Mouse (Mus musculus) mesoderm, embryonic 11.5 days (tissue): ENCODE measurements around the gene B3gnt9.
"Not testable (repeated sequence)": the region's sequence is repeated elsewhere in the genome, so short reads cannot be mapped to it uniquely, and the experiment has no call there.

Experiments used
- DNase-seq: peaks from one replicate; pipeline ENCODE4 v3.0.0-alpha.2; 2012; ENCODE audit warnings: low read depth, low spot score

The B3gnt9 gene

DNA sequence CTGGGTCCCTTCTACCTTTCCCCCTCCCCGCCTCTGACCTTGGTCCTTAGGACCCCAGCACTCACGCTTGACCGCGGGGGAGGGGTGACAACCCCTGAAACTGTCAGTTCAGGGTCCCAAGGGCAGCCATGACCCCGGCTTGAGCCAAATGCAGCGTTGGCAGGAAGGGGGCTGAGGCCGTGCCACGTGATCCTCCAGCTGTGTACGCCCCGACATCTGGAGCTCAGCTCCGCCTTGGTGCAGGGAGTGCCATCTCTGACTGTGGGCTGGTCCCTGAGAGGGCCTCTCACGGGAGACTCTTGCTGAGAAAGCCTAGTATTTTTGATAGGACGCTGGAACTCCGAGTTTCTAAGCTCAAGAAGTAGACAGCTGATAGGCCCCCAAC lies at the start of gene B3gnt9:
TSS of gene B3gnt9 (minus strand) at position 188 of the 385 bp plus-strand sequence.
- peak; percentile 56 for DNase-seq

DNA sequence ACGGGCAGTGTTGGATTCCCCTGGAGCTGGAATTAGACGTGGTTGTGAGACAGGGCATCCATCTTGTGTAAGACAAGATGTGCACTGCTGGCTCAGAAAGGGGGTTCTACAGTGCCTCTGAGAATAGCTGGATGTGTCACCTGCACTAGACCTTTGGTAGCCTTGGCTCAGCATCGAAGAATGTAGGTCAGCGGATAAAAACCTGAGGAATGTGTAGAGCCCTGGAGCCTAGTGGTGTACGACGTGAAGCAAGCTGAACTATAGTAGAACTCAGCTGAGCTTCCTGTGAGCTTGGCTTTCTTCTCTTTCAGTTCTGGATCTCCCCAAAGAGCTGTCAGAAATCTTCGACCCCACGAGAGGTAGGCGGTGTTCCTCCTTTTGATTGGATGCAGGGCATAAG lies 48.9 kb upstream of the B3gnt9 start:
- no peak for DNase-seq

DNA sequence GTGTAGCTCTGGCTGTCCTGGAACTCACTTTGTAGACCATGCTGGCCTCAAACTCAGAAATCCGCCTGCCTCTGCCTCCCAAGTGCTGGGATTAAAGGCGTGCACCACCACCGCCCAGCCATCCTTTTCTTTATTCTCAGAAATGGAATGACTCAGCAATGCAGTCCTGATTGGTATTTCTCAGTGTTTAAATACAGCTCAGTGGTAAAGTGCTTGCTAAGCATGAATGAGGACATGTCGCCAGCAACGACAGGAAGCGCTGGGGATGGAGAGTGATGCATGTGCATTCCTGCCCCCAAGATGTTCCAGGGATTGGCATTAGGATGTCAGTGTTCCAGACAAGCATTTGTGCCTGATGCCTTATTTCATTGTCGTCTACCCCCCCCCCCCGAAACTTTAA lies 48.4 kb upstream of the B3gnt9 start:
- DNase-seq = no peak

DNA sequence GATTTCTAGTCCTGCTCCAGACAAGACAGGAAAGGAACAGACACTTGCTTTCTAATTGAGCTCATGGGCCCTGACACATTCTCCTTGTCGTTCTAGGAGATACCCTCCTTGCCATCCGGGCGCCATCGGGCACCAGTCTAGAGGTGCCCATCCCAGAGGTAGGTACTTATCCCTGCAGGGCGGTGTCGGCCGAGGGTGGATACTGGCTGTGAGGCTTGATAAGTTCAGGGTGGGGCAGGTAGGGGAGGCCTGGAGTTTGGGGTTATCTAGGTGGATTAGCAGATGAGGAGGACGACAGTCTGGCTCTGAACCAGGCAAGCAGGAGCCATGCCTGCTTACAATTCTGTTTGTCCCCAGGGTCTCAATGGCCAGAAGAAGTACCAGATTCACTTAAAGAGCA lies 45.0 kb upstream of the B3gnt9 start:
- no peak for DNase-seq

DNA sequence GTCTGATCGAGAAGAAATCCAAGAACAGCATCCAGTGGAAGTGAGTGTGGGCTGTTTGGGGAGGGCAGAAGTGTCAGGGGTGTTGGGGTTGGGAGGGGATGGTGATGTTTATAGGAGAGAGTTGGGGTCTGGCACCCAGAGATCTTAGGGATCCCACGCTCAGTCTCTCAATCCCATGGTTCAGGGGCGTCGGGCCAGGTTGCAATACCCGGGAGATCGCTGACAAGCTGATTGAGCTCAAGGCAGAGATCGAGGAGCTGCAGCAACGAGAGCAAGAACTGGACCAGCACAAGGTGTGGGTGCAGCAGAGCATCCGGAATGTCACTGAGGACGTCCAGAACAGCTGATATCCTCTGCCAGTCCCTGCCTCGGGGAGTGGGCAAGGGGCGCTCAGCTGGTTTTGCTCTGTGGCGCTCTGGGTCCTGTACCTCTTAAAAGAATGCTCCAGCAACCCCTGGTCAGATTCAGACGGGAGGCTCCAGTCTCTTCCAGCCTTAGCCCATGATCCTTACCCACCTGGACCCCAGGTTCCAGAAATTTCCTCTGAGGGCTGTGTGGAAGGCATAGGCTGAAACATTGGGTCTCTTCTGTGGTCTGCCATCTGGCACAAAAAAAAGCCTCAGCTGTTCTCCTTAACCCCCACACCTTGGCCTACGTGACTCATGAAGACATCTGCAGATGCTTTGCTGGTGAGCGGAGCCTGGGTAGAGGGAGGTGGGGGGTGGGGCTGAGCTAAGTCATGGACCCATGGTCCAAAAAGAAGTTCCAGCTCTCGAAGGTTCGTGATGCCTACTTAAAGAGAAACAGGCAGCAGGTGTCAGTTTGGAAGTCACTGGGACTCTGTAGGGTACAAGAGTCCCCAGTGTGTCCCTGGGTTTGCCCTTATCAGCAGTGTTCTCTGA lies 43.6 kb upstream of the B3gnt9 start:
- no peak for DNase-seq

DNA sequence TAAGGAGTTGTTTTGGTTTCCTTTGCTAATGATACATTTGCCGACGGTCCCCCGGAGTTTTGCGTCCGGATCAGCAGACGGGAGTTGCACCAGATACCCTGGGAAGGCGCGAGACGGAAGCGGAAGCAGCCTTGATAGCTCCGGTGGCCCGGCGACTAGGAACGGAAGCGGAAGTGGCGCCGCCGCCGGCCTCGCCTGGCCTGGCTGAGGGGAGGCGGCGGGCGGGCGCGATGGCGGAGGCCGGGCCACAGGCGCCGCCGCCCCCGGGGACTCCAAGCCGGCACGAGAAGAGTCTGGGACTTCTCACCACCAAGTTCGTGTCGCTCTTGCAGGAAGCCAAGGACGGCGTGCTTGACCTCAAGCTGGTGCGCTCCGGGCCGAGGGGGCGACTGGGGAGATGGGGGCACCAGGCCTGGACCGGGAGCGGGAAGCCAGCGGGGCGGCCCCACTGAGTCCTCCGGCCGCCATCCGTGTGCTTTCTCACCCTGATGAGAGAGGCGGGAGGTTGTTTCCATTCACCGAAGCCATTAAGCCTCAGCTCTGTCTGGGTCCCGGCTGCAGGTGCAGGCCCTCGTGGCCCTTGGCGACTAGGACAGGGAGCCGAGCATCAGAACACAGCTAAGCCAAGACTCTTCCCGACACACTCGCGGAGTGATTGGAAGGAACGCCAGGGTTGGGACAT lies 42.7 kb upstream of the B3gnt9 start, which contains the start of gene E2f4:
TSS of gene E2f4 (plus strand) at position 153 of the 682 bp plus-strand sequence.
- peak; percentile 92 for DNase-seq

DNA sequence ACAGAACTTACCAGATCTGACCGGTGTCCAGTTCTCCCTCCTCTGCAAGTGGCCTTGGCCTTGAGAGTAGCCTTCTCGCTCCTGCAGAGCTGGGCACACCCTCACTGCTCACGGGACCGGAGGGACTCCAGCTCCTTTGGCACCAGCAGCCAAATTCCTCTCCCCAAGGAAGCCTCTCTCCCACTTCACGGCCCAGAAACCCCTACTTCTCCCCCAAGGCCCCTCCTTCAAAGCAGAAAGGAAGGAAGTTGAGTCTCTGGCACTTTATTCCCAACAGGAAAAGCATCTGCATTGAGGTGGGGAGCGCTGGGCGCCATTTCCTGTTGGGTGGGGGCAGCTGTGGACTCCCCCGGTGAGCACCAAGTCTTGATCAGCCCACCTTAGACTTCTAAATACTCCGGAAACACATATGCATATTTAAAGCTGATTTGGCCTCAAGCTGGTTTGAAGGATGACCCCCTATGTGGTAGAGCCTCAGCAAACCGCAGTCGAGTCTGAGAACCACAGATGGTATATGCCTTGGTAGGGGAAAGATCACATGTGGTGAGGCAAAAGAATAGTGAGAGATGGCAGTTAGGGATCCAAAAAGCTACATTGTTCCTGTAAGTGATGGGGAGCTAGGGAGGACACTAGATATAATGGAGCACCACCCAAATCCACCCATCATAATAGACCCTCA lies 41.1 kb upstream of the B3gnt9 start, which contains the start of gene Exoc3l:
TSS of gene Exoc3l (minus strand) at position 207 of the 679 bp plus-strand sequence.
- DNase-seq = no peak

DNA sequence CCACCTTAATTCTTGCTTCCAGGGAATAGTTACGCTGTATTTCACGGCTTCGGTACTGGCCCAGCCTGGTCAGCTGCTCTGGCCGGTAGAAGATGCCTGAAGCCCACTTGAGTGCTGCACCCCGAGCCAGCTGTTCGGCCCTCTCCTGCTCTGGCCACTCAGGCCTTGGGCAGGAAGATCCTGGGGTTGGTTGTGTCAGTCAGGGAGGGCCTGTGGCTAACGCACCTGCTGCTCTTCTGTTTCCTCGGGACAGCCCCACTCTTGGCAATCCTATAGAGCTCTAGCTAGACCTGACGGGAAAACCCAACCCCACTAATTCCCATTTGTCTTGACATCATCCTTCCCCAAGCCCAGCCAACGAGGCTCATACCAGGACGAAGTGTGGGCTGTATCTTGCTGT lies 40.3 kb upstream of the B3gnt9 start:
- no peak for DNase-seq

DNA sequence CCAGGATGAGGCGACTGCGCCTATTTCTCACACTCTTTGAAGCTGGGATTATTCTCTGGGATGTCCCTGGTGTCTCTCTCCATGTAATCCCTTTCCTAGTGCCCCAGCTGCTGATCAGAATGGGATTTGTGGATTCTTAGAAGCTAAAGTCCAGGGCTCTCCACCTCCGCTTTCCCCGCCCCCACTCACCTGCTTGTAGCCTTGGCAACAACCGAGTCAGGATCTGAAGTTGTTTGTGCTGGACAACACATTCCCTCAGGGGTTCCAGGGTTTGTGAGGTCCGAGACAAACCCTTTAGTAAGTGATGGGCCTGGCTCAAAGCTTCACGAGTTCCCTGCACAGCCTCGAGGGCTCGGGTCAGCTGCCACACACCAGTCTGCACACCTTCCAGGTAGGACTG lies 39.8 kb upstream of the B3gnt9 start:
- no peak for DNase-seq

DNA sequence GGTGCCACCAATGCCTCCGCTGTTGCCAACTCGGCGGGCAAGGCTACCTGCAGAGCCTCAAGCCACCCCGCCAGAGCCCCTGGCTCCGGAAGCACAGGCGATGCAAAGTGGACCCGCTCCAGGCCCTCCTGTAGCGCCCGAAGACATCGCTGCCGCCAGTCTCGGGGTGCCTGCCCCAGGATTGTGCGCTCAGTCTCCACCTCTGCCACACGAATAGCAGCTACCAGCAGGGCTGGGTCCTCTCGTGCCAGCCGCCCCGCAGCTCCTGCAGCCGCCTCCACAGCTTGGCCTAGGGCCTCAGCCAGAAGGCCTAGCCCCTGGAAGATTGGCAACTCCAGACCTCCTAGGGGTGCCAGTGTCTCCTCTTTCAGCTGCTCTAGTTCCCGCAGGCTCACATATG lies 38.5 kb upstream of the B3gnt9 start:
- DNase-seq = no peak

DNA sequence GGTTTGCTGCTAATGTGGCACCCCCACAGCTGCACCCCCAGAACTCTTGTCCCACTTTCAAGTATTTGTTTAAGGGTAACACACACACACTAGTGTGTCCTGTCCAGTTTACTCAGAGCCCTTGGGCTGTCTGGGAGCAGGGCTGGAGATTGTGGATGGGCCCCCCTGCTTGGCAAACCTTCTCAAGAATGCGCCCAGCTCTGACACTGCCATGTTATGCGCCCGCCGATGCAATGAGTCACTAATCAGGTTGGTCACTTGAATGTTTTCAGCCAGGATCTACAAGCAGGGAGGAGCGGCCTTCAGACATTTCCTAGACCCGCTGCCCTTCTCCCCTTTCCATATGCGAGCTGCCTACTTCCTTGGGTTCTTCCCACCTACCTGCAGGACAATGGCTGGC lies 37.5 kb upstream of the B3gnt9 start:
- no peak for DNase-seq

DNA sequence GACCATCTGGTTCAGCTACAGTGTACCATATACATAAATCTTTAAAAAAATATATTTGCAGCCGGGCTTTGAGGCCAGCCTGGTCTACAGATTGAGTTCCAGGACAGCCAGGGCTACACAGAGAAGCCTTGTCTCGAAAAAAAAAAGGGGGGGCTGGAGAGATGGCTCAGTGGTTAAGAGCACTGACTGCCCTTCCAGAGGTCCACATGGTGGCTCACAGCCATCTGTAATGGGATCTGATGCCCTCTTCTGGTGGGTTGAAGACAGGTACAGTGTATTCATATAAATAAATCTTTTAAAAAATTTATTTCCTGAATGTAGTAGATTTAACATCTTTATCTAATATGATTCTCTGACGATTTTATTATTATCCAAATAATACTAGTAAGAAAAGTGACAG lies 36.8 kb upstream of the B3gnt9 start:
- DNase-seq = not testable (repeated sequence)

DNA sequence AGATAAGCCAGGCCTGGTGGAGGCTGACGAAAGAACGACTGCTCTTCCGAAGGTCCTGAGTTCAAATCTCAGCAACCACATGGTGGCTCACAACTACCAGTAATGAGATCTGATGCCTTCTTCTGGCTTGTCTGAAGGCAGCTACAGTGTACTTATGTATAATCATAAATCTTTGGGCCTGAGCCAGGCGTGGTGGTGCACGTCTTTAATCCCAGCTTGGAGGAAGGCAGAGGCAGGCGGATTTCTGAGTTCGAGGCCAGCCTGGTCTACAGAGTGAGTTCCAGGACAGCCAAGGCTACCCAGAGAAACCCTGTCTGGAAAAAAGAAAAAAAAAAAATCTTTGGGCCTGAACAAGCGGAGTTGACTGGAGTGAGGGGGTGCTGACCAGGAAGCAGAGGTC lies 36.4 kb upstream of the B3gnt9 start:
- DNase-seq = not testable (repeated sequence)

DNA sequence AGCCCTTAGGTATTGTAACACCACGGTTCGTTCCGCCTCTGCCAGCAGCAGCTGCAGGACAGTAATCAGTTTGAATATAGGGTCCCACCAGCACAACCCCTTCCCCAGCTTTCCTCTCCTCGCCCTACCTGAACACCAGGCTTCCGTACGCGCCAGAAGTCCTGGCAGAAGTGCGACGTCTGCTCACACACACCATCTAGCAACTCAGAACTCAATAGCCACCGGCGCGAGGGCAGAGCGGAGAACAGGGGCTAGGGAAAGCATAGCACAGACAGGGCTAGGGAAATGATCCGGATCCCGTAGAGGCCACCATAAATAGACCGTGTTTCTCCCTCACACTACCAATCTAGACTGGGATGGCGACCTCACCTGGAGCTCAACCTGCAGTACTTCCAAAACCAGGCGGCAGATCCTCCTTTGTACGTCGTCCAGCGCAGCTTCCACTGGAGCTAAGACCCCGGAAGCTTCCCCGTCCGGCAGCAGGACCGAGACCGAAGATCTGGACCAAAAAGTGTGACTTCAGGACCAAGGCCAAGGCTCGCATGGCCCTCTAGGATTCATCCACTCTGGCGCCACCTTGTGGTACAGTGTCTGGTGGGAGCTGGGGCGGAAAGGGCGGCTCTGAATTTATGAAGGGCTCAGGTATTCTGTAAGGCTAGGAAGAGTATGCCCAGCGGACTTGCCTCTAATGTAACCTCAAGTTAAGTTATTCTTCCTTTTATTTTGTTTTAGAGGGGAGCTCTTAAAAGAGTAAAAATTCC lies 35.8 kb upstream of the B3gnt9 start:
- DNase-seq = peak; percentile 94

DNA sequence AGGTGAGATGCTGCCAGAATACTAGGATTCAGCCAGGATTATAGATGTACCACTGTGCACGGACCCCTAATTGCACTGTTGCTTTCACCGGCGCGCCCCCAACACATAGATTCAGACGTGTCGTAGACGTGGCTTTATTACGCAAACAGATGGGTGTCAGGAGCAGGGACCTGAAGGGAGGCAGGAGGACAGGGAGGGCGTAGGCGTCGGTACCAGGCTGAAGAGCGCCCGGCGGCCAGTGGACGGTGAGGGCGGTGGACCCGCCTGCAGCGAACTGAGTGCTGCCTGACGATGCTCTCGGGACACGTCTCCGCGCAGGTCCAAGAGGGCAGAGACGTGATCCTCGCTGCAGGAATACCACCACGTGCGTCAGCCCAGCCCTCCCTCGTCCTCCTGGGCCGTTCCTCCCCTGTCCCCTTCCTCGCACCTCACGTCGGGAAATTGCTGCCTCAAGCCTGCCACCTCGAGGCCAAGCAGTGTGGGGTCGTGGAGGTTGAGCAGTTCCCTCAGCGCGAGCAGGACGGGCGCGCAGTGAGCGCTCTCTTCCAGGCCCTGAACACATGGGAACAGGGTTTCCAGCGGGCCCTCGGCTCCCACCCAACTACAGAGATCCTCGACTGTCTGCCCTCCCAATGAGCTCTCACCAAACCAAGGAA lies 35.0 kb upstream of the B3gnt9 start, which contains the start of gene 4931428F04Rik:
TSS of gene 4931428F04Rik (minus strand) at position 60 of the 656 bp plus-strand sequence.
- DNase-seq = peak; percentile 74

DNA sequence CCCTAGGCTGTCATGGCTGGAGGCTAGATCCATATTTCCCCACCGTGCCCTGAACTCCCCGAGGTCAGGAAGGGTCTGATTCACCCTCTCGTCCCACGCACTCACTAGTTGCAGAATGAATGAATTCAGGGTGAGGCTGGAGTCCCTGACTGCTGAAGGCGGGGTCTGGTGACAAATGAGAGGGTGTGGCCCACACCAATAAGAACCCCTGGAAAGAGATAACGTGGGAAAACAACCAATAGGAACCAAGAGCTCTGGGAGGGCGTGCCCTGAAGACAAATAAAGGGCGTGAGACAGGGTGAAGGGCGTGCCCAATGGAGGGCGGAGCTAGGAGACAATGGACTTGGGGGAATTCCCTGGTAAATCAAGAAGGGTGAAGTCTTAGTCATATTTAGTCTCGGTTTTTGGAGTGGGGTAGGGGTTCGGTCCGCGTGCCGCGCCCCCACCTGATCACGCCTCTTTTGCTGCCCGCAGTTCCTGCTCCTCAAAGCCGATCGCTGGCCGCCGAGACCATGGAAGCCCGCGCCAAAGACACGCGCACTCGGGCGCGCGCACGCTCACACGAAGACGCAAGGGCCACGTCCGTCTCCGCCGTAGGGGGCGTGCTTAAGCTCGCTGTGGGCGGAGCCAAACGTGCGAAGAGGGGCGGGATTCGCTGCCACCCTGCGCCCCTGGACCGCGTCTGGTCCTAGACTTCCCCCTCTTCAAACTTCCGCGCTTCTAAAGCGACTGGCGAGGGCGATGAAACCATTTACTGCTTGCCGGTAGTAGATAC lies 34.2 kb upstream of the B3gnt9 start:
- peak; percentile 97 for DNase-seq

DNA sequence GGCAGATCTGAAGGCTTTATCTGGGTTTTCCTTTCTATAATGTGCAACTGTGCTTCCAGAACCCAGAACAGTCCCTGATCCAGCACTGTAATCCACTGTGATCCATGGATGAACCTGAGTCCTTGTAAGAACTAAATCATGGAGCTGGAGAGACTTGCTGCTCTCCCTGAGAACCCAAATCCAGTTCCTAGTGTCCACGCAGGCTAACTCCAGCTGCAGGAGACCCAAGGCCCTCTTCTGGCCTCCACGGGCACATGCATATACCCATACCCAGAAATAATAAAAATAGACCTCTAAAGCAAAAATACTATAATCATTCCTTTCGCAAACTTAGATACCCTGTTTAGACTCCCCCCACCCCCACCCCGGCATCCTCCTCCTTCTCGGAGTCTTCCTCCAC lies 33.3 kb upstream of the B3gnt9 start:
- DNase-seq = no peak

DNA sequence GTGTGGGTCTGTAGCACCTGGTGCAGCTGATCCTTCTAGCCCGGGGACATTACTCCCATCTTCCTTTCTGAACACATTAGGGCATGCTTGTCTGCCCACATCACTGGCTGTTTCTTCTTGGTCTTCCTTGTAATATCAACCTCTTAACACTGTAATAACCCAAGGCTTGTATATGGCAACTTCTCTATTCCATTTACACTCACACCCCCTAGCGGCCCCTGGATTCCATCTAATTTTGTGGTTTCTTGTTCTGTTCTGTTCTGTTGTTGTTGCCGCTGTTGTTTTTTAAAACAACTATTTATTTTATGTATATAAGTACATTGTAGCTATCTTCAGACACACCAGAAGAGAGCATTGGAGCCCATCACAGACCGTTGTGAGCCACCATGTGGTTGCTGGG lies 32.0 kb upstream of the B3gnt9 start:
- DNase-seq = no peak

DNA sequence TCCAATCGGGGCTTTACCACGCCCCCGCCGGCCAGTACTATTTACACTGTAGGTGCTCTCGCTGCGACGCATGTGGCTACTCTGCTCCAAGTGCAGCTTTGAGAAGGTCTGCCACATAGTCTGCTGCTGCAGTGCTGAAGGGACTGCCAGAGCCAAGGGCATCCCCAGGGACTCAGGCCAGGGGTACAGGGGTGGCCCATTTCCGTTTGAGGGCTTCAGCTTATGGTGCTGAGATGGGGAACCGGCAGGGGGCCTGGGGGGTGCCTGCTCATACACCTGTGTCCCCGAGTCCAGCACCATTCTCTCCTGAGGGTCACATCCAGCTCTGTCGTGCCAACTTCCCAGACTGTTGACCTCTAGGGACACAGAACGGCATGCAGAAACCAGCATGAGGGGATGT lies 30.6 kb upstream of the B3gnt9 start:
- no peak for DNase-seq

DNA sequence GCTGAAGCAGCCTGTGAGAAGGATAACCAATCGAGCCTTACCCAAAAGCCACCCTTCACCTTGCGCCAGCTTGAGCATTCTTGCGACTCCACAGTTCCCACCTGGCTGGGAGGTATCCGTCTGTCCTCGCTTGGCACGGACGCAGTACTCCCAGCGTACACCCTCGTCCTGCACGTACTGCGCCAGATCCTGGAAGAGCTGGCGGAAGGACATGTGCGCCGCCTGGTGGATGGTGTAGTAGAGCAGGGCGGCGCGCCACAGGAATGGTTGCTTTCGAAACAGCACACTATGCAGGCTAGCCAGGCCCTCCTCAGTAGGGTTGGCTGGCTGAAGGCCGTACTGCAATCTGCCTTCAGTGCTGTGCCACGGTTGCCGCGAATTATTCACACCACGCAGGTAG lies 28.1 kb upstream of the B3gnt9 start:
- no peak for DNase-seq
